Mouse (Mus musculus) embryonic facial prominence, embryonic 14.5 days (tissue): ENCODE measurements at regions not wholly inside any gene's neighbourhood (a gene's known extent, or its start where the extent isn't known, plus 50 kb on each side); places are given as distances from the start of the nearest gene placed in this dataset.

ENCODE experiments used
- ATAC-seq: fragments of 200-750 bp; cut with Nextera tagmentation; 2 replicates; pipeline ENCODE4 v1.8.0; 2017; ENCODE audit warnings: low read depth, moderate number of reproducible peaks, moderate TSS enrichment
- DNase-seq: peaks from one replicate; pipeline ENCODE4 v3.0.0-alpha.2; 2015; ENCODE audit warnings: low spot score
- H3K27ac ChIP-seq: fragments of 300-500 bp; sonication (generic); replicated peaks from 2 replicates; pipeline ENCODE4 v1.5.1; 2014; ENCODE audit warnings: low read depth, mild to moderate bottlenecking, low read length, moderate library complexity
- H3K27me3 ChIP-seq: fragments of 300-500 bp; sonication (generic); replicated peaks from 2 replicates; pipeline ENCODE4 v1.6.1; 2014; ENCODE audit warnings: low read length; ENCODE audit not compliant: control insufficient read depth, insufficient read depth
- H3K36me3 ChIP-seq: fragments of 300-500 bp; sonication (generic); 2 replicates; pipeline ENCODE4 v1.6.1; 2014; ENCODE audit warnings: low read length, mixed read lengths; ENCODE audit not compliant: control insufficient read depth, insufficient read depth
- H3K4me1 ChIP-seq: fragments of 300-500 bp; sonication (generic); 2 replicates; pipeline ENCODE4 v1.6.1; 2014; ENCODE audit warnings: antibody characterized with exemption, low read length; ENCODE audit not compliant: control insufficient read depth, insufficient read depth
- H3K4me2 ChIP-seq: fragments of 300-500 bp; sonication (generic); 2 replicates; pipeline ENCODE4 v1.6.1; 2014; ENCODE audit warnings: low read depth, mild to moderate bottlenecking, low read length, moderate library complexity, mixed read lengths
- H3K4me3 ChIP-seq: fragments of 300-500 bp; sonication (generic); 2 replicates; pipeline ENCODE4 v1.5.1; 2014; ENCODE audit warnings: low read depth, mild to moderate bottlenecking, low read length
- H3K9ac ChIP-seq: fragments of 300-500 bp; sonication (generic); 2 replicates; pipeline ENCODE4 v1.6.1; 2014; ENCODE audit warnings: low read depth, mild to moderate bottlenecking, low read length, moderate library complexity, mixed read lengths
- H3K9me3 ChIP-seq: fragments of 300-500 bp; sonication (generic); 2 replicates; pipeline ENCODE4 v1.6.1; 2016; ENCODE audit warnings: low read length; ENCODE audit not compliant: control insufficient read depth
- WGBS: fragments of 180-500 bp; shearing (Covaris S2); extraction: QIAGEN DNeasy Blood & Tissue Kit; methylation state at CpG from one replicate; pipeline ENCODE4 v1.1.7; 2014; 5-methylcytosine and 5-hydroxymethylcytosine counted together

DNA sequence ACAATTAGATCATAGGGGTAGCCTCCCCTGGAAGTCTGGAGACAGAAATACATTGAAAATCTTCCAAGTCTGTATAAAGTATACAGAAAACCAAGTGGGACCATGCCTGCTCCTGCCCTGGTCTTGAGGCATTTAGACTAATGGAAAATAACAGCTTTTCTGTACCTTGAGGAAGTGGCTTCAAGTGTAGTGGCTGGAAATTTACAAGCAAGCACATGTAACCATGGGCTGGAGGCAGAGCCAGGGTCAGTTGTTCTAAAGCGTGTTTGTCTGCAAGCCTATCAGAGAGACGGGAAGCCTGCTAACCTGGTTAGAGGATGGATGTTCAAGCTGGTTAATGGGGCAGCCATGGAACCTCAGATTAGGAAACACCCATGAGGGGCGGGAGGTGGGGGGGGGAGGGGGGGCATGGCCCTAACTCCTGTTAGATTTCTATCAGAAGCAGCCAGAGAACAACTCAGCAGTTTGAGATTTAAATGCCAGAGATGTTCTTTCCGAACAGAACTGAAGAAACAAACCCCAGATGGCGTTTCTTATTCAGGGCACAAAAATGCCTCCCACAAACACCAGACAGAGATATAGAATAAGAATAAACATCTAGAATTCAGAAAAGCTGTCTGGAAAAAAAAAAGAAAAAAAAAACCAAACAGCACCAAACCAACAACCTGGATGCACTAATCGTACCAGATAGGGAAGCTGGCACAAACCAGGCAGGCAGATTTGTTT is 67.7 kb upstream of the Fam13c start:
- DNase-seq, result no peak
- Histone ChIP-seq H3K9me3 (no peaks in the 10 kb centered on the region), H3K4me1 (no peaks in the 10 kb centered on the region), H3K27me3 (no peaks in the 10 kb centered on the region), H3K4me2 (no peak overlapping the region), H3K4me3 (no peak overlapping the region), H3K27ac (no peak overlapping the region), H3K36me3 (no peaks in the 10 kb centered on the region), H3K9ac (no peak overlapping the region)
- 67% methylated on average over 6 of the region's 6 CpGs for whole genome bisulfite sequencing
- no peak for ATAC-seq

GRCm38 (mm10) chr10:70373207-70373606 is 67.1 kb upstream of the Fam13c start:
- Histone ChIP-seq H3K27me3 (no peaks in the 10 kb centered on the region), H3K9ac (no peak overlapping the region), H3K36me3 (no peaks in the 10 kb centered on the region), H3K4me3 (no peak overlapping the region), H3K4me1 (no peaks in the 10 kb centered on the region), H3K9me3 (no peaks in the 10 kb centered on the region), H3K27ac (no peak overlapping the region), H3K4me2 (no peak overlapping the region)
- DNase-seq (no peak), ATAC-seq (no peak)
- WGBS, result 73% methylated on average over 8 of the region's 8 CpGs

DNA sequence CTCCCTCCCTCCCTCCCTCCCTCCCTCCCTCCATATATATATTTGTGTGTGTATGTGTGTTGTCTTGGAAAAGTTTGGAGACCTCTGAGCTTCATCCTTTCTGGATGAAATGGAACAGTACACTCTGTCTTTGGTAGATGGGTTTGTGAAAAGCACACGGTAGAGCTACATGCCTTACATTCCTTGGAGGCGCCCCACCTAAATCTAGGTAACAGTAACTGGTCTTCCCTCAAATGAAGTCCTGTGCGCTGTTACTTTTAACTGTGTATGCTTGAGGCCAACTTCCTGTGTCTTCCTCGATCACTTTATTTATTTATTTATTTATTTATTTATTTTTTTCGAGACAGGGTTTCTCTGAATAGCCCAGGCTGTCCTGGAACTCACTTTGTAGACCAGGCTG is 66.4 kb upstream of the Fam13c start:
- Histone ChIP-seq H3K27me3 (no peaks in the 10 kb centered on the region), H3K4me2 (no peak overlapping the region), H3K4me3 (no peak overlapping the region), H3K9me3 (no peaks in the 10 kb centered on the region), H3K36me3 (no peaks in the 10 kb centered on the region), H3K4me1 (no peaks in the 10 kb centered on the region), H3K27ac (no peak overlapping the region), H3K9ac (no peak overlapping the region)
- WGBS, result 68% methylated on average over 5 of the region's 5 CpGs
- DNase-seq (no peak), ATAC-seq (no peak)

- no peaks in the 10 kb centered on the region for H3K36me3 ChIP-seq
- H3K27ac ChIP-seq, result no peak overlapping the region
- H3K4me2 ChIP-seq, result no peak overlapping the region
- DNase-seq (no peak), ATAC-seq (no peak)
- H3K9ac ChIP-seq, result no peak overlapping the region
- H3K4me3 ChIP-seq, result no peak overlapping the region
- 72% methylated on average over 7 of the region's 7 CpGs for whole genome bisulfite sequencing
- no peaks in the 10 kb centered on the region for H3K4me1 ChIP-seq
- no peaks in the 10 kb centered on the region for H3K9me3 ChIP-seq
- H3K27me3 ChIP-seq, result no peaks in the 10 kb centered on the region
These were observed 65.6 kb upstream of the Fam13c start for GRCm38 (mm10) chr10:70374726-70375125.

DNA sequence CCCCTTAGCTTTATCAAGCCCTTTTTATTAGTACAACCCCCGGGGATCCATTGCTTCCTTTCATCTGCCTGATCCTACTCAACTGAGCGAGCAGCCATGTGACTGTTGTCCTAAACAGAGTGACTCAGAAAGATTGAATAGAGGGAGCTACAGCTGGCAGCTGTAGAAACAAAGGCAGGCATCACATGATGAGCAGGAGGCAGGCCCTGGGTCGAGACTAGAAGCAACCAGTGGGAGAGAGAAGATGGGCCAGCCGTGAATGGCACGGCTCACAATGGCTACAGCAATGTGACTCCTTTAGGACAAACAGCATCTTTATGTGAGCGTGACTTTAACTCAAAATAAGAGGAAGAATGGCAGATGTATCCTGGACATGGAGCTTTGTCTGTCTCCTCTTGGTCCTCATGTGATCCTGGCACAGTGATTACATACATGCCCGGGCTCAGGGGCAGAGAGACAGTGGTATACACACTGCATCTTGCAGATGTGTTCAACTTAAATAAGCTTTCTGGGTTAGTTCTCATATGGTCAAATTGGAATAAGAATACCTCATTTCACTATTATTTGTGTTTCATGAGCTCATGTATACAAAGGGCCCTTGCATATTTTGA is 60.1 kb upstream of the Fam13c start:
- DNase-seq, result no peak
- H3K36me3 ChIP-seq, result no peaks in the 10 kb centered on the region
- H3K27ac ChIP-seq, result no peak overlapping the region
- no peaks in the 10 kb centered on the region for H3K4me1 ChIP-seq
- H3K4me2 ChIP-seq, result no peak overlapping the region
- no peak overlapping the region for H3K9ac ChIP-seq
- no peak overlapping the region for H3K4me3 ChIP-seq
- H3K27me3 ChIP-seq, result no peaks in the 10 kb centered on the region
- no peak for ATAC-seq
- 52% methylated on average over 7 of the region's 7 CpGs for WGBS
- no peaks in the 10 kb centered on the region; the same call in 1 of the 2 replicates for H3K9me3 ChIP-seq

- no peaks in the 10 kb centered on the region; the same call in 1 of the 2 replicates for H3K9me3 ChIP-seq
- DNase-seq (no peak), ATAC-seq (no peak)
- no peaks in the 10 kb centered on the region for H3K36me3 ChIP-seq
- H3K27ac ChIP-seq, result no peak overlapping the region
- H3K9ac ChIP-seq, result no peak overlapping the region
- 82% methylated on average over 4 of the region's 4 CpGs for WGBS
- H3K27me3 ChIP-seq, result no peaks in the 10 kb centered on the region
- H3K4me3 ChIP-seq, result no peak overlapping the region
- no peak overlapping the region for H3K4me2 ChIP-seq
- H3K4me1 ChIP-seq, result no peaks in the 10 kb centered on the region
These were observed 55.6 kb upstream of the Fam13c start for GRCm38 (mm10) chr10:70384689-70385088.

- Histone ChIP-seq H3K27me3 (no peaks in the 10 kb centered on the region), H3K36me3 (no peaks in the 10 kb centered on the region), H3K4me2 (no peak overlapping the region), H3K4me1 (no peaks in the 10 kb centered on the region), H3K4me3 (no peak overlapping the region), H3K9ac (no peak overlapping the region), H3K27ac (no peak overlapping the region), H3K9me3 (no peaks in the 10 kb centered on the region)
- 85% methylated on average over 5 of the region's 5 CpGs for WGBS
- ATAC-seq (no peak), DNase-seq (no peak)
These were observed 52.6 kb upstream of the Fam13c start for GRCm38 (mm10) chr10:70387729-70388128.
